Mouse (Mus musculus) gastrocnemius, postnatal 14 days (tissue): ENCODE data around the gene Tmem106b. TPM values are rescaled to one million over a fixed set of nuclear protein-coding genes. Genes with fewer than 3 reads are reported as not detected.

Source experiments
- total RNA-seq, 2 experiments: library from RNA; stranded (reverse); gene quantifications; 2 replicates each; pipeline ENCODE4 v1.2.3; 2021

Tmem106b gene
- total RNA-seq, 2 experiments from 2014 or later, result 52.1 to 57.2 TPM

Other genes starting within 250 kb of the Tmem106b start
- gene Vwde, start 155.2 kb downstream of the Tmem106b start, total RNA-seq, result not detected